Mouse (Mus musculus): Measurements from ENCODE around the gene Gyg.
"Not testable (repeated sequence)": the region's sequence is repeated elsewhere in the genome, so short reads cannot be mapped to it uniquely, and the experiment has no call there.

Gyg gene

DNA sequence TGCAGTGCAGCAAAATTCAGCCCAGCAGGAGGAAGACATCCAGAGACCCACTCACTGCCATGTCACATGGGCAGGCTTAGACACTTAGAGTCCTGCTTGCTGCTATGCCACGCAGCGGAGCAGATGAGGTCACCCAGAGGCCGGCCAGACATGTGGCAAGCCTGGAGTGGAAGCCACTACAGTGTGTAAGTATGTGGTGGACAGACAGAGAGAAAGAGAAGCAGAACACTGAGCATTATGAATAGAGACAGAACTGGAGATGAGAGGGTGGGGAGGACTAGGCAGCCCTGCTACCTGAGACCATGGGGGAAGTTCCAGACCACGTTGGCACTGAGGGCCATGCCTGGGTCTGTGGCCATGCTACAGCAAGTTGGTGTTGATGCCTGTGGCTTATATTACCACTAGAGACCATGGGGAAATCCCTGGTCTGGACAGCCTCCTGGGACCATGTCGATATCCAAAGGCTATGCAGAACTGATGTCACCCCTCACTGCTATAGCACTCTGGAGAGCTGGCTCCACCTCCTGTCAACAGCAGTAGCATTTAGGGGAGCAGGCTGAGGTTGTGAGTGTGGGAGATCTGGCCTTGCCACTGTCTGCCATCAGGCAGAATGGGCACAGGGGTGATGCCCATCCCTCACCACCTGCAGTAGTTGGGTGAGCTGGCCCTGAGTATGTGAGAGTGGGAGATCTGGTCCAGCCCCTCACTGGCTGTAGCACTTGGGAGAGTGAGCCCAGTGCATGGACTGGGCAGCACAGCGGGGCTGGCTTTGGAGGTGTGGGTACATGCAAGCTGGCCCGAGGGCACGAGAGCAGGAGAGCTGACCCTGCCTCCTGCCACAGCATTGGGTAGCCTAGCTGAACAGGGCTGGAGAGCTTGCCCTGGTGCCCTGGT, 24.4 kb downstream of the Gyg start:
- no peak for DNase-seq (ENCODE audit: low spot score in 2 of 2)

DNA sequence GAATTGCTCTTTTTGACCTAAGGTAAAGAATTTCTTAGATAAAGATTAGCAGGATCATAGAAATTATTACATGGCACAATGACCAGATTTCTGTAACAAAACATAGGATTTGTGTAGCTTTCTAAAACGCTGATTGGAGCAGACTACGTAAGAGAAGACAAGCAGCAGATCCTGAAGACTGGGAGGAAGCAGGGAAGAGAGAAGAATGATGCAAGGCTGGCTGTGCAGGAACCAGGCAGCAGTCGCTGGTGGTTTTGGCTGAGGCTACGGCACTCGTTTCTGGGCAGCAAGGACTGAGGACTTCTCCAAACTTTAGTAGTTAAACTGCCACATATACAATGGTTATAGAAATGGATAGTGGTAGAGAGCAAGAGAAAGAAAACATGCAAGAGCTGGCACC, 25.6 kb downstream of the Gyg start:
- DNase-seq (ENCODE audit: low spot score in 2 of 2) = no peak

DNA sequence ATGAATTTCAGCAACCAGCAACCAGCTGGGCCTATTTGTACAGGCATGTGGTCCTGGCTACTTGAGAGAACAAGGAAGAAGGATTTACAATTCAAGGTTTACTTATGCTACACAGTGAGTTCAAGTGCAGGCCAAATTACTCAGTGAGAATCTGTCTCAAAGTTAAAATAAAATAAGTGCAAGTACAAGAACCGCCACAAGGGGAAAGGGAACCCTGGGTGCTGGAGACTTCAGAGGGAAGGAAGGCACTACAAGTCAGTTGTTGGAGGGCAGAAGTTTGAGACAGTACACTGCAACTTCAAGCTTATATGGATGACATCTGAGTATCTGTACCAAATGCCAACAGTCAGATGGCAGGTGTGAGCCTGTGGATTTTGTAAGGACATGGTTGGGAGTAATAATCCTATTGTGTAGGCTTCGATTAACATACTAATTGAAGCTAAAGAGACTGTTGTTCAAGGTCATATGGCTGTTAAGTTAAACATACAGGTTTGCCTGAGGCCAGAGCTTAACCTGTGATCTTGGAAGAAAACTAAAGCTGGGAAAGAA, 28.0 kb downstream of the Gyg start:
- DNase-seq (ENCODE audit: low spot score in 2 of 2) = no peak

DNA sequence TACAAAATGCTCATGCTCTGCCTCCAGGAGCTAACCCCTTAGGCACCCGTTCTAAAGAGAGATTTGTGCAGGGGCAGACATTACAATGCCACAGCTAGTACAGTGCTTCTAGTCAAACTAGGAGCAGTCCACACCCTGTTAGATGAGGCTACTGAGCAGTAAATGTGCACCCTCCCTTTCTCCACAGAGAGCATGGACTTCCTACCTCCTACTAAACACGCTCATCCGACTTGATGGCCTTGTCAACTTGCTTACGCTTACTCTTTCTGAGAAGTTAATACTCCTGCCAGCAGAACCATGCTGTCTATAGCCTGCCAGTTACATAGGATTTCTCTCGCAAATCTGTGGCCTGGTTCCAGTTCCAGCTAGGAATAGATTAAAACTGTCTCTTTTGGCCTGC, 29.5 kb downstream of the Gyg start:
- DNase-seq (ENCODE audit: low spot score in 2 of 2) = no peak

DNA sequence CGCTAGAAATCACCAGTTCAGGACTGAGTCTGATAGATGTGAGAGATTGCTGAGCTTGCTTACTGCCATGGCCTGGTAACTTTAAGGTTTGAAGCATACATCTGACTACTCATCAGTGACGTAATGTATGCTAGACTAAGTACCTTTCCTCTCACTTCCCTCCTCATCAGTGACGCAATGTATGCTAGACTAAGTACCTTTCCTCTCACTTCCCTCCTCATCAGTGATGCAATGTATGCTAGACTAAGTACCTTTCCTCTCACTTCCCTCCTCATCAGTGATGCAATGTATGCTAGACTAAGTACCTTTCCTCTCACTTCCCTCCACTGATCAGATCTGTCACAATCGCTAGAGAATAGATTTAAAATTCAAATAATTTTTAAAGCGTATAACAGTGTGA, 33.5 kb downstream of the Gyg start:
- not testable (repeated sequence) for DNase-seq (ENCODE audit: low spot score in 2 of 2)

DNA sequence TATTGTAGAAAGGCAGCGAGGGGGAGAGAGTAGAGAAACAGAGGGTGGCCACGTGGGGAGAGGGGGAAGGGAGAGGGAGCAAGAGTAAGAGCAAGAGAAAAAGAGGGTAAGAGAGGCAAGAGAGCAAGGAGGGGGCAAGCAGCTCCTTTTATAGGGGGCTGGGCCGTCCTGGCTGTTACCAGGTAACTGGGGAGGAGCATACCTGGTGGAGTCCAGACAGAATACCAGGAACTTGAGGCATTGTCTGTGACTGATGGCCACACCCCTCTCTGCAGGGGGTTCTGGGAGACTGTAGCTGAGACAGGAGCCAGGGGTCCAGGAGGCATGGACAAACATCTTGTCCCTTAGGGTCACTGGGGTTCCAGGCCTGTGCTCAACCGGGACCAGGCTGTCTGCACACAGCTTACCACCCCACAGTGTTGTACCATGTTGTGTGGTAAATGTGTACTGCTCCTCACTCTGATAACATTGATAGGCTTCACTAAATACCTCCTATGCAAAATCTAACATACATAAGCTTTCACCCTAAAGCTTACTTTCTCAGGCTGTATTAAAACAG, 35.4 kb downstream of the Gyg start:
- no peak for DNase-seq (ENCODE audit: low spot score in 2 of 2)

DNA sequence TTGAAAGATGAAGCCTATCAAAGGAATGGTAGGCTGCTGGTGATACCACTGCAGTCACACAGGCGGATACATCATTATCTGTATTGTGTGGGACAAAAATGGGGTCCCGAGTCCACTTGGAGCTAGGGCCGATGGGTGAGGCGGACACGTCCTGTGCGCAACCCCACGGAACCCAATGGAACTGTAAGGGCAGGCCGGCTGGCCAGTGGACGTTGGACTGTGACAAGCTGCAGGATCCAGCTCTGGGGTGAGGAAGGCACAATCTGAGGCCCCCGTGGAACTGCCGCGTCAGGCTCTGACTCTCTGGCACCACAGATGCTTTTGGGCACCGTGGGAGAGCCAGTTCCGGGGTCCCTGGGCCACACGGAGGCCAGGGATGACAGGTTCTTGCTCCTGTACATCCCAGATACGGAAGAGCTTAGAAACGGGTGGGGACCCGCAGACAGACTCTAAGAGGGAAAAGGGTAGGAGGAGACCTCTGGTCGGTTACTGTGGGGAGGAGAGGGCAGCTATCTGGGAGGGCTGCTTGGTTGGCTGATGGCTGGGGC, 36.0 kb downstream of the Gyg start:
- no peak for DNase-seq (ENCODE audit: low spot score in 2 of 2)

DNA sequence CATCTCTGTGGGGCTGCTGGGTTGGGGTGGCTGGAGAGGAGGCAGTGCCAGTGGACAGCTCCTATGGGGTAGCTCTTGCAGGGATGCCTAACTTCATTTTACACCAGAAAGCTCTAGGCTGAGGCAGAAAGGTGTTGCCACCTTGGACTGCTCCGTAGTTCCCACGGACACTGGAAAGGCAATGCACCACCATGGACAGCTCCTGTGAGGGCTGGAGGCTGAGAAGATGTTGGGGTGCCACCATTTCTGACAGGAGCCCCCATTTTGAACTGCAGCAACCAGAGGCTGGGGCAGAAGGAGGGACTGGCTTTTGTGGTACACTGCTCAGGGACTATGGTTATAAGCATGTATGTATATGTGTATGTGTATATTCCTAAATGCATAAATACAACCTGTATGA, 43.2 kb downstream of the Gyg start:
- no peak for DNase-seq (ENCODE audit: low spot score in 2 of 2)

DNA sequence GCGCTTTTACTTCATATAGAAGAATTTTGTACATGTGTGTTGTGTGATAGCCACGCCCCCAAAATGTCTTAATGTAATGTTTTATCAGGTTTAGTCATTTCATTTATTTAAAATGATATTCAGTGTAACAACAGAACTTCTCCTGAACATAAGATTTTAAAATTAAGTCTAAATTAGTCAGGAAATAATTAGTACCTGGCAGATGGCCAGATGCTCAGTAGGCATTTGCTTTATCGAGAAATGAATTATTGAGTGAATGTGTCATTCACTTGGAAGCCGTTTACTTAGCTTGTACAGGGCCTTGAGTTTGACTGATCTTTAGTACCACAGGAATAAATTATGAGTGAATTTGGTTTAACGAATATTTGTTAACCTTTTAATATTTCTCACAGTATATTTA, 46.2 kb downstream of the Gyg start:
- no peak for DNase-seq (ENCODE audit: low spot score in 2 of 2)

DNA sequence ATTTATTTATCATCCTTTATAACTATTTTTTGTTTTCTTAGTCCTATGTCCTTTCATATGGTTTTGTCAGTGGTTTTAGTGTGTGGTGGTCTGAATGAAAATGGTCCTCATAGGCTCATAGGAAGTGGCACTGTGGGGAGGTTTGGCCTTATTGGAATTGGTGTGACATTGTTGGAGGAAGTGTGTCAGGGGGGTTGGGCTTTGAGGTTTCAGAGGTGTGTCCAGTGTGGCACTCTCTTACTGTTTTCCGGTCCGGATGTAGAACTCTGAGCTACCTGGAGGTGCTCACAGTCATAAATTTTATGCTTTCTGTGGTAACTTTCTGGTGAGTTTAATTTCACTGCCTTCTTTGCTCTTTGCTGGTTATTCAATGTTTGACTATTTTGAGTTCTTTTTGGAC, 50.3 kb downstream of the Gyg start:
- DNase-seq (ENCODE audit: low spot score in 2 of 2) = no peak

DNA sequence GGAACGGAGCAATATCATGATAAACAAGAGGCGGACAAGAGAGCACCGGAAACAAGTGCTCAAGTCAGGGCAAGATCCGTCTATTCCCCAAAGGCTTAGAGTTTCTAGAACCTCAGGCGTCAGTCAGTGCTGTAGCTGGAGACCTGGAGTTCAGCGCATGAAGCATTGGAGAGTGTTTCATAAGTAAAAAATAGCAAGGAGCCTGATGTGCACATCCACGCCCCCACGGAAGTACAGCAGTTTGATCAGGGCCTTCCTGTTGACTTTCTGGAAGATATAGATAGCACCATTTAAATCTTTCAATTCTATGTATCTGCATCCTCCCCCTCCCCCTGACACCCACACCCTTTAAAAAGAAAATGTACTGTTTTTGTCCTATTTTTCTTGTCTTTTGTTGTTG, 50.8 kb downstream of the Gyg start:
- no peak for DNase-seq (ENCODE audit: low spot score in 2 of 2)

DNA sequence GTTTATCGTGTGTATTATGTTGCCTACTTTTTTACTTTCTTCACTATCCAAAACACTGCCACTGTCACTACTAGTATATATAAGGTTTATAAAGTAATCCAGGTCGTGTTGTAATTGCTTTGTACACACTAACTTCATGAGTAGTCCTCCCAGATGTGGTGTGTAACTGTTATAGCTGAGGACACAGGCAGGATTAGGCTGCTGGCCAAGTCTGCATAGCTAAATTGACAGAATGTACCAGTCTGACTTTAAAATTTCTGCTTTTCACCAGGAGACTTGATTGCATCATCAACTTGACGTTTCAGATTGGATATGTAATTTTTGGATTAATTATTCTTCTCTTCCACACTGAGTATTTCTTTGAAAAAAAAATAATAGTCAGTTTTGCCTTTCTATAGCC, 51.3 kb downstream of the Gyg start:
- DNase-seq (ENCODE audit: low spot score in 2 of 2) = no peak

DNA sequence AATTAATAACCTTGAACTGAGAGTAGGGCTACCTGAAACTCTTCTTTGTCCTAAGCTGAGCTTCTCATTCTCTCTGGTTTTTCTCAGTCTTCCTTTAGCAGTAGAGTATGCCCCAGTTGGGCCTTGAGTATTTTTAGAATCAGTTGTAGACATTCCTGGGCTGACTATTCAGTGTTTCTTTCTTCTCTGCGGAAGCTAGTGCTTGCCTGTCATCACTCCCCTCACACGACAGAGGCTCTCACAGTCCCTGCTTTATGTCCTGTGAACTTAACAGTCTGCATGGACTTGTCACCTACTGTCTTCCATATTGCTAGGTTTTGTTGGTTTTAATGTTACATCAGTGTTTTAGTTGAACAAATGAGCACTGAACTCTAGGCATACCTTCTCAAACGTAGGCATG, 73.0 kb downstream of the Gyg start:
- no peak for DNase-seq (ENCODE audit: low spot score in 2 of 2)

DNA sequence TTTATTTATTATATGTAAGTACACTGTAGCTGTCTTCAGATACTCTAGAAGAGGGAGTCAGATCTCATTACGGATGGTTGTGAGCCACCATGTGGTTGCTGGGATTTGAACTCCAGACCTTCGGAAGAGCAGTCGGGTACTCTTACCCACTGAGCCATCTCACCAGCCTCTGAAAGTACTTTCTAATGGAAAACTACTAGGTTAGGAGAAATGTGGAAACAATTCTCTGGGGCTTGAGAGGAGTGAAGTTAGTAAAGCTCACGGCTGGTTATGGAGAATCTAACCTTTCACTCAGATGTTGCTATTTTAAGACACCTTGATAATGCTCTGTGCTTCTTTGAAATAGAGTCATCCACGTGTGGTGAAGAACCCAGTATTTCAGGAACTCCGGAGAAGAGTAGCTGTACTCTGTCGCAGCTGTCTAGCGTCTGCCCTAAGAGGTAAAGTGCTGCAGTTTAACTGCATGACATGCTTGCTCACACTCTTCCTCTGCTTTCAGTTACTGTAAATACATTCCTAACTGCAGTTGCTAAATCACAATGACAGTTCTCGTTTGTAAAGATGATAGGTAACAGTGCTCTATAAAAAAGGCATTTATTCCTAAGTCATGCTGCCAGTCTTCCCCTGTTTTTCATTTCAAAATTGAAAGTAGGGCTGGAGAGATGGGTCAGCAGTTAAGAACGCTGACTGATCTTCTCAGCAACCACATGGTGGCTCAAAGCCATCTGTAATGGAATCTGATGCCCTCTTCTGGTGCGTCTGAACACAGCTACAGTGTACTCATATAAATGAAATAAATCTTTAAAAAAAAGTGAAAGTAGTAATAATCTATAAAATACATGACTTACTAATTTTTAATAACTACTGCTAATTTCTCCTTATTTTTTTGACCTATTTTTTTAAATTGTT, 78.7 kb downstream of the Gyg start:
- no peak for DNase-seq (ENCODE audit: low spot score in 2 of 2)

Measured in cerebellum, postnatal 4 days (tissue).